Mouse (Mus musculus) layer of hippocampus, postnatal 10 days (tissue): ENCODE measurements at regions not wholly inside any gene's neighbourhood (a gene's known extent, or its start where the extent isn't known, plus 50 kb on each side); places are given as distances from the start of the nearest gene placed in this dataset.
A peak's percentile ranks its signal among the peaks of the same experiment; 100 is the strongest.

ENCODE experiments used
- DNase-seq, 2 experiments: peaks; one replicate each; pipeline ENCODE4 v3.0.0; 2021; ENCODE audit warnings: low spot score in 2 of 2

DNA sequence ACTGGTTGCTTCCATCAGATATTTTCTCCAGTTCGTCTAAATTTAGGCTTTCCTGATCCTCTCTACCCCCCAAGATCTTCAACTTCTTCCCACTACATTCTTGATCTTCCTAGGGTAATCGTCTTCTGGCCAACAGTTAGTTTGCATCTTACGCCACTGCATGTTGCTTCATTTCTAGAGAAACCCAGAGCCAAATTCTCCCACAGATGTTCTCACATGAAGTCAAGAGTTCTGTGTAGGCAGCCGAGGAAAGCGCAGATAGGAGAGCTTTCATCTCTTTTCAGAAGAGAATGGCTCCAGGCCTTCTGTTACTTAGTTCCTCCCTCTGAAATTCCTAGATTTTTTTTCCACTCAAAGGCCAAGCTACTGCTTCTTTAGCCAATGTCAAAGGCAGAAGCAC is 179.9 kb downstream of the Fgf10 start:
- no peak for DNase-seq

DNA sequence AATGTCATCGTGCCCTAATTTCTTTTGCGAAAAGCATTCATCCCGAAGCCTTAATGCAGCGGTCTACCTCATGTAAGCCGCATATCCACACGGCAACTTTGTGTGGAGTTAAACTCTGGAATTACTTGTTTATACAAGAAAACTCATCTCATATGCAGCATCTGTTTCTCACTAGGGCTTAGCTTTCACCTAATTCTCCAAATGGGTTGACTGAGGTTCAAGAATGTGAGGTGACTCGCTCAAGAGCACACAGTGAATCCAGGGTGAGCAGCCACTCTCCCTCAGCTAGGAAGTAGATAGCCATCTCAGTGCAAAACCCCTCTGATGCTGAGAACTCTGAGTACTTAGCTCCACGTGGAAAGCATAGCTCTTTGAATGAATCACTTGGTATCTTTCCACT is 181.1 kb downstream of the Fgf10 start:
- DNase-seq, result no peak

DNA sequence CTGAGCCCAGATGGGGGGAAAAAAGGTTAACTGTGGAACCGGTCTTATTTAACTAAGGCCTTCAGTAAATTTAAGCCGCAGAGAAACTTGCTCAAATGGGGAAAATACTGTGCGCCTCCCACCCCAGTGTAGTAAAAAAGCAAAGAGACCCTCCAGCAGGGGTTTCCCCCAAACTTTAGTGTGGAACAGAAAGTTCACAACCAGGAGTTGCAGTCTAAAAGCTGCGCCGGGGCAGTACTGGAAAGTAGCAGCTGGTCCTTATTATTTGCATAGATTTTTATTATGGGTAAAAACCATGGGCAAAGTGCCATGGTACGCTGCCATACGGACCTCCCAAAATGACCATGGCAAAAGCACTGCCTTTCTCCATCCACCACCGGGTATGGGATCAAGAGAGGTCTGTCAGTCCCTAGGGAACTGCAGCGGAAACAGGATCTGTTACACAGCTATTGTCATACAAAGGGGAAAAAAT is 216.8 kb downstream of the Fgf10 start:
- no peak for DNase-seq

DNA sequence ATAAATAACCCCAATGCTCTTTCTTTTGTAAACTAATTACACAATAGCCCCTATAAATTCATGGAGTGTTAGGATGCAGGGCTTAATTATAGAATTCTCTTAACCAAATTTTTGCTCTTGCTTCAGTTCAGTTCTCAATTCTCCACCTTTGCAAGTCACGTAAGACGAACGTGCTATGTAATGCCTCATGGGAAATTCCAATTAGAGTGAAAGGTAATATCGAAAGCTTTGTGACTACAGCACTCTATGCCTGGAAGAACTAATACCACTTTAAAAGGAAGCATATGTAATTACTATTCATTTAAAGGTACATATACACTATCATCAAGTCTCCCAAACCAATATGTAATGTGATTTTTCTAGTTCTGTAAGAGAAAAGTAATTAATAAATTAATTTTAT is 225.5 kb downstream of the Fgf10 start:
- no peak for DNase-seq

DNA sequence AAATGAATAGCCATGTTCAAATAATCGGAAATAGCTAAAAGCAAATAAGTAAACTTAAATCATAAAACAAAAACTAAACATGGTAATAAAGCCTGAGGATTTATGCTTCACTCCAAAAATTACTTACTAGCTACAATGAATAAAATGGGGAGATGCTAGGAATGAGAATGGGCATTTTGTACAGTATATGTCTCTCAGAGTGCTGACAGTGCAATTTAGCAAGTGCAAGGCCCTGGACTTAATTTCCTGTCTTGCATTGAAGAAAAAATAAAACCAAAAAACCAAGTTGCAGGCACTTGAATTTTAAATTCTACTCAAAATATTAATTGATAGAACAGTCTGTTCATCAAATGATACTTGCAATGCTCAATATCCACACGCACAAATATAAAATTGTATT is 232.4 kb downstream of the Fgf10 start:
- no peak for DNase-seq

DNA sequence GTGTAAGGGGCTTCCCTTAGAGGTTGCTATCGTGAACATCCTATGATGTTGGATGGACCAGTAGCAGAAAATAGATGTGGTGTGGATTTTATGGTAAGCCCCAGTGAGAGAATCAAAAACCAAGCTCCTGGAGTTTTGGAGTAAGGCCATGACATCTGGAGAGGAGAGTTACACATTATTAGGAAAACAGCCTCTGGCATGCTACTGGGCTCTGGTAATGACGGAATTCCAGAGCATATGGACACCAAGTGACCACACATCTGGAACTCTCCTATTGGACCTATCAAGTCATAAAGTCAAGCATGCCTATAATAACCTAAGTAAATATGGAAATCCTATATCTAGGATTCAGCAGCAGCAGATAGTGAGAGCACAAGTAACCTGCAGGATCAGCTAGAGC is 240.8 kb downstream of the Fgf10 start:
- DNase-seq, result no peak

DNA sequence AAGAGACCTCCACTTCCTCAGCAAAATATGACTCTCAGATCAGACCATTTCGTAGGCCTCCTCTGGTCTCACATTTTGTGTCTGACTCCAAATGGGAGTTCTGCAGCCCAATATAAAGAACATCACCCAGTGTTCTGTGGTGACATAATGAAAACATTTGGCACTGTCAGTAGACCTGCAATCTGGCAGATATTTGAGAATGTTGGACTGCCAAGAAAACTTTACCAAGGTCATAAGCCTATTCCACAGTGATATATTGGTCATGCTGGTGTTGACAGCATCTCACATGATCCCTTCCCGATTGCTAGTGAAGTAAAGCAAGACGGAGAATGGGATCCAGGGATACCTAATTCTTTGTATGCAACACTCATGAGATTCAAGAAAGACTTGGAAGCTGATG is 271.2 kb downstream of the Fgf10 start:
- DNase-seq, result no peak

DNA sequence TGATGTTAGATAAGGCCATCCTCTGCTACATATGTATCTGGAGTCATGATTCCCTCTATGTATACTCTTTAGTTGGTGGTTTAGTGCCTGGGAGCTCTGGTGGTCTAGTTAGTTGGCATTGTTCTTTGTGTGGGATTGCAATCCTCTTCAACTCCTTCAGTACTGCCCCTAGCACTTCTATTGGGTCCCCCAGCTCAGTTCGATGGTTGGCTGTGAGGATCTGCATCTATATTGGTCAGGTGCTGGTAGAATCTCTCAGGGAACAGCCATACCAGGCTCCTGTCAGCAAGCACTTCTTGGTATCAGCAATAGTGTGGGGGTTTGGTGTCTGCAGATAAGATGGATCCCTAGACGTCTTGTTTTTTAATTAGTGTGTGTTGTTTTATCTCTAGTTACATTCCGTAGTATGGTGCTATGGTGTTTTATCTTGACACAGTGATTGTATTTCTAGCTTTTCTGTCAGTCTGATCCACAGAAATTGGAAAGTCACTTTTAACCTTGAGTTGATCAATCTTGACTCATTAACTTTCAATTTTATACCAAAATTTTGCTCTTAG is 296.6 kb downstream of the Fgf10 start:
- no peak for DNase-seq

DNA sequence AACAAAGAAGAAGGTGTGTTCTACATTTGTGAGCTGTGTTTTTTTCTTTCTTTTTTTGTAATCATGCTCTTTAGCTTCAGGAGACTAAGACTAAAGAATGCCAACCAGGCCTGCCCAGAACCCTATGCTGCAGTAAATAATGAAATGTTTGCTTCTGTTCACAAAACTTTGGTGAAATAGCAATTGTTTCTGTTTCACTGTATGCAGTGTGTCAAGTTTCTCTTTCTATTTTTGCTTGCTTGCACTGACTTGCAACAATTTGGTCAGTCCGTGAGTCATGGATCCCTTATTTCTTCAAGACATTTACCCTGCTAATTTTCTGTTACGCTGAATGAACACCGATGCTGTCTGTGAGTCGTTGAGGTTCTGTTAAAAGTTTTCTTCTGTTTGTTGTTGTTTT is 298.1 kb downstream of the Fgf10 start:
- DNase-seq, result no peak

DNA sequence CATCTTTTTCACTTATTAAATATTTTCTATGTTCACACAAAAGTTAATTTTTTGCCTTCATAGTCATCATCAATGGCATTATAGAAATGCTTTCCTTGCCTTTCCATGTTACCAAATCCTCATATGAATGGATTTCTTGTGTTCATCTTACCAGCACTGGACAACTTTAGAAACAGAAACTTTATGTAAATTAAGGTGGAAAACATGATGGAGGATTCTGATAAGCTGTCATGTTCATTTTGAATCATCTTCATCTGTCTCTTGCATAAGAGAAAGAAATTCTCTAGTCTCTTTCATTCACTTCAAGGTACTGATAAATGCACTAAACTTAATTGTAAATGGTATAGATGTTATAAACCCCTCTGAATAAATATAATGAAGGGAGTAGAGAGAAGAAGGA is 305.4 kb downstream of the Fgf10 start:
- no peak for DNase-seq

DNA sequence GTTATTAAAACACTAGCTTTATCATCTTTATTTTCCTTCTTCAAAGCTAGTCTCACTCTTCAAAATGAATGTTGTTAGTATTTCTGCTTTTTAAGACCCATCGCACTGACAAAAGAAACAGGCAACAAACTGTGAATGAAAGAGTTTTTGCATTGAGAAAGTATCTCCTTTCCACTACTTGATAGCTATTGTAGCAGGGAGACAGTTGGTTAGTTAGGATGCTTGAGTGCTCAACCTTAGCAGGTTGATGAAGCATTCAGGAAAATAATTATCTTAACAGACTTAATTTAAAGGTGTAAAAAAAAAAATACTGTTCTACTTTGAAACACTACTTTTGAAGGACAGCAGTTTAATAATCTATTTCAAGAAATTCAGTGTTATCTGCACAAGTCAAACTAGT is 305.9 kb downstream of the Fgf10 start:
- DNase-seq, result no peak

DNA sequence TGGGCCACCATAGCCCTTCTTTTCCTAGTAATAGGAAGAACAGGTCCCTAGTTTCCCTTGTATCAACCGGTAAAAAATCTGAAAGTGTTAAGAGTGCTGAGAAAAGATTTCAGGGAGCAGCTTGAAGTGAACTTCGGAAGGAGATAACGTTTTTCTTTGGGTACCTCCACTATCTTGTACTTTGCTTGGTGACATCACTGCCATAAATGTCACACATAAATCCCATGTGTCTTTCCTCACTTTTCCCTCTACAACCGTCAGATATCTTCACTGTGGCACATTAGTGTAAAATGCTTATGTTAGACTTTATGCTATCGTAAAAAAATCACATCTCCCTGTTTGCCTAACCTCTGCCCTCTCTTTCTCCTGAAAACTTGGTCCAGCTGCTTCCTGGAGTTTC is 309.9 kb downstream of the Fgf10 start:
- no peak for DNase-seq

DNA sequence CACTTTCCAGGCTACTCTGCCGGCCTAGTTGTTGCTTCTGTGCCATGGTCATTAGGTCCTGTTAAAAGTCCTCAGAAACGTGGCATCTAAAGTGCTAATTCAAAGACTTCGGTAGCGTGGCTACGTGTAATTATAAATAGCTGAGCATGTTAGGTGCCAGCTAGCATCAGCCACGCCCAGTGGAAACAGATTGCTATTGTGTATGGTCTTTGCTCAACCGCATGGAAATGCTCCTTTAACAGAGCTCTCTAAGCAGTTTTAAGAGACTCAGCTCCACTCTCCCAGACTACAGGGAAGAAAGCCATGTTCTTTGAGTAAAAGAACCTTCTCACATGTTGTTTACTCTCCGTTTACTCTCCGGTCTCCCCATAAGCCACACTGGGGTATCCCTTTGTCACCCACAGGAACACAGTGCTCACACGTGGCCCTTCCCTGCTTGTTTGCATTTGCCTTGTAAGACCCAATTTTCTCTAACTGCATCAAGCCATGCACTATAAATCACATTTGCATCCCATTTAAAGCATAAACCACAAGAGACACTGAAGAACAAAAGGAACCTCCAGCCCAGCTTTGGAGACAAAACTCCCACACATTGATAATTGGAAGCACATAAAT is 311.7 kb downstream of the Fgf10 start:
- peak; percentile 2 to 17 for DNase-seq

DNA sequence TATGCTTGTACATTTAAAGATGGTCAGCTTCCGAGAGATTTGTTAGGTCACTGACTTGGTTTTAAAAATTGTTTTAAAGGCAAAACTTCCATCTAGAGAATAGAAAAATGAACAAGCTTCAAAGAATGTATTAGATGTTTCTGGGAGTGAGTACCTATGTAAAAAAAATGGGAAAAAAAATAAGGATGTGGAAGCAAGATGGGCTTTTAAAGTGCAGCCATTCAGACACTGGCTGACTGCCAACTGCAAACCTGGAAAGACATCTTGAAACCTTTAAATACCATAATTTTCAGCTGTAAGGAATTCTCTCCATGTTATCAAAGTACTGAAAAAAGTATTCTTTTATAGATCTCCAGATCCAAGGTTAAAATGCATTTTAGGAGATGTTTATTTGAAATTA is 315.7 kb downstream of the Fgf10 start:
- no peak for DNase-seq

DNA sequence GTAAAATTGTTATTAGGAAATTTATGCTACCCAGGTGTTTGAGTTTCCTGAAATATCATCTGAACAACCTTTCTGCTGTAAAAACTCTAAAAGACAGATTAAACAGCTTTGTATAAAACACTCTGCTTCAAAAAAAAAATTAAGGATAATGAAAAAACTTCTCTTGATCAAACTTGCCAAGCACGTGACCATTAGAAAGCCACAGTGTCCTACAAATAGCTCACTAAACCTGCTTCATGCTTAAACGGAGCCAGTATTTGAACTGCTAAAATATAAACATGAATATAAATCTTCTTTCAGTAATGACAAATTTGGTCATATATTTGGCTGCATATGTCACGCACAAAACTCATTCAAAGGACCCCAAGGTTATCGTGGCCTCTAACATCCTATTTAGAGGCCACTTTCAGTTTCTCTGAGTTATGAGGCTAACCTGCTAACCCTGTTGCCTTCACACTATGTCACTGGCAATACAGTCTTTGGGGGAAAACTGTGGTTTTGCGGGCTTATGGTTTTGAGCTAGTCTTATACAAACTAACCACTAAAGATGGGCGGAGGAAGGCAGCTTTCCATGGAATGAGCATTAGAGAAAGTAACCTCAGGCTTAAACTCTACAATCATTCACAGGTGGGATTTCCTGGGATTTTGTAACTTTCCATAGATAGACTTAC is 355.8 kb downstream of the Fgf10 start:
- DNase-seq, result no peak

DNA sequence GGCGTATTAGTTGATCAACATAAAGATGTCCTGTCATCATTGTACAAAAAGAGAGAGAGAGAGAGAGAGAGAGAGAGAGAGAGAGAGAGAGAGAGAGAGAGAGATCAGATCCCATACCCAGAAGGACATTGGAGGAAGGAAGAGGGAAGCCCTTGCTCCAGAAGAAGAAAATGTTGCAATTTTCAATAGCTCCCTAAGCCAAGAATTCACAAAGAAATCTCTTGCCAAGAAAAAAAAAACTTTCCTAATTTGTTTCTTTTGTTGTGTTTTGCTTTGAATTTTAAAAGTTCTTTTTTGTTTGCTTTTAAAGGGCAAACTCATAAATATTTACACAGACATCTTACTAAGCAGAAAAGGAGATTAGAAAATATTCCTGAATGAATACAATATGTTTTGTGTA is 370.0 kb downstream of the Fgf10 start:
- DNase-seq, result no peak

DNA sequence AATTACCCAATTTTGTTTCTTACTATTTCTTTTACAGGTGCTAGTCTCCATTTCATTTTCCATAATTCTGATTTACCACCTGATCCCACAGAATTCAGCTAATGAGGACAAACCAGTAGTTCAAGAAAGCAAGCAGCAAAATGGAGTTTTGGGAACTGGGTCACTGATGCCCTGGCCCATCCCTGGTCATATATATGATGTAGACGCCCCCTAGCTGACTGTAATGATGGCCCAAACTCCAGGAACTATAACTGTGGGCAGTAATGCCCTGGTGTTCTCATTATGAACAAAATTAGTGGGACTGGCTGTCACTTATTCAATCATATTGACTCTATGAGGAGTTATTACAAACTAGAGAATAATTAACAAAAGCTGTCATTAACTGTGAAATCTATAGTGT is 375.5 kb downstream of the Fgf10 start:
- no peak for DNase-seq

DNA sequence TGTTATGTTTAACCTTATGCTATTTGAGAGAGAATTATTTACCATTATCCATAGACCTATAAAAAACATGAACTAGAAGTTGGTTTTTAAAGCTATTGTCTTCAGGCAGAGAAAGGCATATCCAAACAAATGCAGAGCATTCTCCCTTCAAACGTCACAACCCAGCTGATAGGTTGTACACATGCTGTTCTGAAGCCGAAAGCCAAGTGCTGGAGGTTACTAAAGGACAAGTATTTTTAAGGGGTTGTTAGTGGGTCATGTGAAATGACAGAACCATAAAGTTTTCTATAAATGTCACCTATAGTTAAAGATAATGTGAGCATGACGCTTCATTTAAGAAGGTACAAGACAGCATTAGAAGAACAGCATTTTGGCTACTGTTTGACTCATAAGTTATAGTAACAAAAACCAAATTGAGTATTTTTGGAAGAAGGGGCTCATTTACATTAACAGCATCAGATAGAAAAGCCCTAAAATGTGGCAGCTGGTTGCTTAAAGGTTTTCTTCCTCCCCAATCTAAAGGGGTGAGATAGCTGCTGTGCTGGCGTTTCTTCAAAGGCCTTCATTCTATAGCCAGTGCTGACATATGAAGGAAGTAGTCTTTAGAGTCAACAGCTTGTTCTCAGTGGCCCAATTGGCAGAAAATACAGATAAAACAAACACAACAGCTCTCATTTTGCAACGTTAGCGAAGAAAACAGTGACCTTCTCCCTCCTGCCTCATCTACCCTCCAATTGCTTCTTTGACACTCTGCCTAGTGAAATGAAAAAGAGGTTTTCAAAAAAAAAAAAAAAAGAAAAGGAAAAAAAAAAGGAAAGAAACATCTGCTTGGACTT is 359.4 kb upstream of the Paip1 start:
- no peak for DNase-seq

DNA sequence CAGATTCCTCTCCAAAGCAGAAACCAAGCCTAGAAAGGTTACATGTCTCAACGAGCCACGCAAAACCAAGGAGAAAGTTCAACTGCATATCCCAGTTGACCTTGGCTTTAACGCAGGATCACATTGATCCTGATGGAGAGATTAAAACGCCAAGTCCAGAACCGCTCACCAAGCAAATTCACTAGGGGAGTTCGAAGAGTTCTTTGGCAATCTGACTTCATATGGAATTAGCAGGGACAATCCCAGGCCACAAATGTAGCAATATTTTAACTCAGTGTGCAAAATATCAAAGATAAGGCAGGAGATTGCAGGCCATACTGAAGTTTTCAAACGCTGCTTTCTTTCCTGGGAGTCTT is 358.8 kb upstream of the Paip1 start:
- no peak for DNase-seq

DNA sequence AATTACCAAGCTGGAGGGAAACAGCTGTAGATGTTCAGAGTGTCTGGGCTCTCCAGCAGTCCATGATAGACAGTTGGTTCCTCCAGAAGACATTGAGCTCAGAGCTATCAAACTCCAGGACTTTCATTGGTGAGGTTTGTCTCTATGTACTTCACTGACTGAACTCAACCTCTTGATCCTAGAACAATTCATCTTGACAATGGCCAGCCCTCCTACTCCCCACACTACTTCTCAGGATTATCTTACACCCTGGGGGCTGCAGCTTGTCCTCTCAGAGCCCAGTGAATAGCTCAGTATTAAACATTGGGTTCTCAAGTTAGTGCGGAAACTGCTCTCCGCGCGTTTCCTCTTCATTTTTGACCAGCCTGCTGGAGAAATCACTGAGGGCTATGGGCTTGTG is 349.2 kb upstream of the Paip1 start:
- DNase-seq, result no peak

DNA sequence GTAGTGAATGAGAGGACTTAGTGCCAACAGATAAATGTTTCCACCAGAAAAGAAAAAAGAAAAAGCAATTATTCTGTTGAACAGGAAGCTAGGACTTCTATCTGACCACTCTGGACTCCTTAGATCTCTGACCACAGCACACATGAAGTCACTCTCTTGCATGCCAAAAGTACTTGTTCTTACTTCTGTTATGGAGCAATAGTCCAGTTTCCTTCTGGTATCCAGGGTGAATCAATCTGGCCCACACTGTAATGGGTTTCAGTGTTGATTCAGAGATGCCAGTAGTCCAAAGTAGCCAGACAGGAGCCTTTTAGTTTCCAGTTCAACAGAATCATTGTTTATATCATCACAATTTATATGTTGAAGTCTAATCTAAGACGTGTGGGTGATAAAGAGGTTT is 346.7 kb upstream of the Paip1 start:
- no peak for DNase-seq

DNA sequence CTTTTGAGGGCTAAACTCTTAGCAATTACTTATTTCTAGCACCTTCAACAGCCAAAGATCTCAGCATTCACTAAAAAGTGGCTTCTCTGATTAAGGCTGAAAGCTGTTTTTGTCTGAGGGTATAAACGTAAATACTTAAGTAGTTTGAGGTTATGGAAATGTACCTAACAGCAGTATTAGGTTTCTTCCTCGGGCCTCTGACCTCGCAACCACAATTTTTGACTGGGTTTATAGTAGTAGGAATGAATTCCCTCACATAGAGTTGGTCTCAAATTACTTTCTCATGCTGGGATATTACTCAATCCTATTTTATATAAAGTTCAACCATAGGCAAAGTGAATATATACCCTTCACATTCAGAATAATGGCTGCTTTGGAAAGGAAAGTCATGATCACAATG is 310.5 kb upstream of the Paip1 start:
- no peak for DNase-seq
